Mouse (Mus musculus) kidney, adult 8-10 months (tissue): ENCODE results near the gene Hectd4.
"Not testable (repeated sequence)": the region's sequence is repeated elsewhere in the genome, so short reads cannot be mapped to it uniquely, and the experiment has no call there.

Experiments used
- DNase-seq, 2 experiments: peaks; one replicate each; pipeline ENCODE4 v3.0.0; 2022

The Hectd4 gene

DNA sequence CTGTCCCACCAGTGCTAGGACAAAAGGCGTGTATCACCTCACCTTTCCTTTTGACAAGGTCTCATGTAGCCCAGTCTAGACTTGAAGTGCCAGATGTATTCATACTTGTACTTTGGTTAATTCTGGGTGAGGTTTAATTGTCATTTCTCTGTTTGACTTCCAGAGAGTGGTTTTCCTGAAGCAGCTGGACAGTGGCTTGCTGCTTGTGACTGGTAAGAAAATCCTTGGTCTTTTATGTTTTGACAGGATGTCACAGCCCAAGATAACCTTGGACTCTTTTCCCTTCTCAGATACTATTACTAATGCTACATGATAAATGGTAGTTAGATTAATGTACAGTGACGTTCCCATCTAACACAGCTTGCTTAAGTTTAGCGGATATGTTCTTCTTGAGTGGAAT, 13.0 kb upstream of the Hectd4 start:
- DNase-seq, result no peak

DNA sequence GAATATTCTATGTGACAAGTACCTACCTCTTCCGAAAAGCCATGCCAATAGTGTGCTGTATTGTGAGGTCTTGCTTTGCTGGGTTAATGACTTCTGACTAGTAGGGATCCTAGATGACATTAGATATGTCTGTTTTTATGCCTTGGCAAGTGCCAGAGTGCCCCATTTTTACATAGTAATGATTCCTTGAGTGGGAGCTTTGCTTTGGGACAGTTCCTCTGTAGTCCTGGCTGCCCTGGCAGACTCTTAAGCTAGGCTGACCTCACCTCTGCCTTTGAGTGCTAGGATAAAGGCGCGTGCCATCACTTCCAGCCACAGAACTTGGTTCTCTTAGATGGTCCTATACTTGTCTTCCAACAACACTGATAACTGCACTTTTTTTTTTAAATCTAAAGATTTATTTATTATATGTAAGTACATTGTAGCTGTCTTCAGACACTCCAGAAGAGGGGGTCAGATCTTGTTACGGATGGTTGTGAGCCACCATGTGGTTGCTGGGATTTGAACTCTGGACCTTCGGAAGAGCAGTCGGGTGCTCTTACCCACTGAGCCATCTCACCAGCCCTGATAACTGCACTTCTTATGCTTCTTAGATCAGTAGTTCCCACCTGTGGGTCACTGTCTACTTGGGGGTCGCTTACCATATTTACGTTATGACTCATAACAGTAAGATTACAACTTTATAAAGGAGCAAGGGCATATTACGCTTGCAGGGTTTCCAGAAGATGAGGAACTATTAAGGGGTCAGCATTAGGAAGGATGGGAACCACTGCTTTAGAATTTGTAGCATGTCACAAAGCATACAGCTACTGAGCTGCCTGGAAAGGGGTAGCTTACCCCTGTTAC, 10.0 kb upstream of the Hectd4 start:
- DNase-seq, result no peak

- DNase-seq, result no peak
These were observed 9.5 kb upstream of the Hectd4 start for GRCm38 (mm10) chr5:121210601-121210924.

DNA sequence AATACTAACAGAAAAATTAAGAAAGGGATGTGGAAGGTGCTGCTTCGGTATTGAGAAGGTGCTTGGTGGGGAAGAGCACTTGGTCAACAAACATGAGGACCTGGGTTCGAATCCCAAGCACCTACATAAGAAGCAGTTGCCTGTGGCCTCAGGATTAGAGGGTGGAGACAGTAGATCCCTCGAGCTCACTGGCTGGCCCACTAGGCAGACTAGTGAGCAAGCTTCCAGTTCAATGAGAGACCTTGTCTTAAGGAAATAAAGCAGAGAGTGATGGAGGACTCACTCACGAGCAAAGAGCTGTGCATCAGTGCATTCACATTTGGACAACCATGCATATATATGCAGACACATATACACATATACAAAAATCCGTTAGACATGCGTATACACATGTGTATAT, 7.9 kb upstream of the Hectd4 start:
- no peak for DNase-seq

DNA sequence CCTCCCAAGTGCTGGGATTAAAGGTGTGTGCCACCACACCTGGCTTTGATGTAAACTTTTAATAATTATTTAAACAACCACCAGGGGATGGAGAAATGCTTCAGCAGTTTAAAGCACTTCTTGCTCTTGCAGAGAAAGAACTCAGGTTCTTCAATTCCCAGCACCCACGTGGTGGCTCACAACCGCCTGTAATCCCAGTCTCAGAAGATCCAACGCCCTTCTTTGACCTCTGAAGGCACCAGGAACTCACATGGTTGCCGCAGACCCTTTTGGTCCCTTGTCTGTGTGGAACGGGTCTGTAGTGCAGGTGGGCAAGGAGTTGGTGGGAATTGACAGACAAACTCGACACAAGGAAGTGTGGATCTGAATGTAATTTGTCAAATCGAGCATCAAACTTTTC, 5.3 kb upstream of the Hectd4 start:
- no peak for DNase-seq

DNA sequence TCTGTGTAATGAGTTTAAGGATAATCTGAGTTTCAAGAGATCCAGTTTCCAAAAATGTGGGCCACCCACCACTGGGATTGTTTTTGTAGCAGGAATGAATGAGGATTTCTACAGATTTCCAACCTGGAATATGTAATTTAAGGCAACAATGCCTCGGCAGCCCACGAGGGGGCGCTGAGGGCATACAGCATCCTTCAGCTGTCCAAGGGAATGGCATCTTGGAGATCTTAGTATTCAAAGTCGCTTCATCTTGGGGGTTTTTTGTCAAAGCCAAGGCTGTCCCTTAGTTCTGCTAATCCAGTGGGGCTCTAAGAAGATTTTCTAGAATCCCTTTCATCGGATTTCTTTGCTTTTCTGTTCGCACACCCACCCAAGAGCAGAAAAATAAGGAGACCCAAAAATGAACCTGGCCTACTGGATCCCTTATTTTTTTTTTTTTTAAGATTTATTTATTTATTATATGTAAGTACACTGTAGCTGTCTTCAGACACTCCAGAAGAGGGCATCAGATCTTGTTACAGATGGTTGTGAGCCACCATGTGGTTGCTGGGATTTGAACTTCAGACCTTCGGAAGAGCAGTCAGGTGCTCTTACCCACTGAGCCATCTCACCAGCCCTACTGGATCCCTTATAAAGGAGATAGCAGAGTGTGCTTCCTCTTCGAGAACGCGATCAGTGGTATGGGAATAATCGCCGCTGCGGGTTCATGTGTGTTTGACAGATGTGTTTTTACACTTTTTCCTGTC, 4.5 kb upstream of the Hectd4 start:
- DNase-seq, result peak in 1 of 2 experiments; percentile 74

DNA sequence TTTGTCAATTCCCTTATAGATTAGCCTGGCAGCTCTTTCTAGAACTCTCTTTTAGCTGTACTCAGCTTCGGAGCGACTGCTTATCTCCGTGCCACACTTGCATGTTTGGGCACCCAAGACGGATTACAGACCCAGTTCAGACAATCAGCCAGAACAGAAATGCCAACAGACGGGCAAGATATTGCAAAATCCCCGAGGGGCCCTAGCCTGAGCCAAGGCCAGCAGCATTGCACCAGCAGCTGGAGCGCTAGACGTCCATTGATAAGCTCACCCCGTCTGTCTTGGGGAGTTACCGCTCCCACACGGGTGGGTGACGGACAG, 3.9 kb upstream of the Hectd4 start:
- DNase-seq, result no peak

GRCm38 (mm10) chr5:121216584-121217312, 3.3 kb upstream of the Hectd4 start:
- not testable (repeated sequence) for DNase-seq

DNA sequence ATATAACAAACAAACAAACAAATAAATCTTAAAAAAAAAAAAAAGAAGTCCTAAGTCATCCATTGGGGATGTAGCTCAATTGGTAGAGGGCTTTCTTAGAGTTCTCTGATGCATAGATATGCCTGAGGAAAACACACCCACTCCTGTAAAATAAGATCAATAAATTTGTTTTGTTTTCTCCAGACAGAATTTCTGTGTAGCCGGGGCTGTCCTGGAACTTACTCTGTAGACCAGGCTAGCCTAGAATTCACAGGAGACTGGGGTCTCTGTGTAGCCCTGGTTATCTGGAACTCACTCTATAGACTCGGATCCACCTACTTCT, 2.7 kb upstream of the Hectd4 start:
- DNase-seq, result no peak

GRCm38 (mm10) chr5:121219190-121219589, 829 bp upstream of the Hectd4 start:
- DNase-seq, result no peak

DNA sequence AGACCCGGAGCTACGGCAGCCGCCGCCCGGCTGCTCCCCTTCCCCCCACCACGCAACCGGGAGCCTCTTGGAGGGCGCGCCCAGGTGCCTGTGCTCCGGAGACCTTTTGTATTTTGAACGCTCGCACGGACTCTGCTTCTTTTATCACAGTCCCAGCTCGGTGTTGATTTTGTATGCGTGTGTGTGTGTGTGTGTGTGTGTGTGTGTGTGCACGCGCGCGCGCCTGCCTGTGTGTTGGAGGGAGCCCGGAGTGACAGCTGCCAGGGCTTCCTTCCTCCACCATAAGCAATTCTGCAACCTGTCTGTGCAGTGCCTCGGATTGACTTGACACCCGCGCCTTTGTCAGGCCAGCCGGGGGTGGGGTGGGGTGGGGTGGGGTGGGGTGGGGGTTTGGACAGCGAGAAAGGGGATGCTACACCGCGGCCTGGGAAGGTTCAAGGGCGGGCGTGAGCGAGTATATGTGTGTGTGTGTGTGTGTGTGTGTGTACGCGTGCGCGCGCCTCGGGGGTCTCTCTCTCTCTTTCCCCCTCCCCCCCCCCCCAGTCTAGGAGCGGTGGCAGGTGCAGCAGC, 798 bp downstream of the Hectd4 start:
- DNase-seq, result no peak

DNA sequence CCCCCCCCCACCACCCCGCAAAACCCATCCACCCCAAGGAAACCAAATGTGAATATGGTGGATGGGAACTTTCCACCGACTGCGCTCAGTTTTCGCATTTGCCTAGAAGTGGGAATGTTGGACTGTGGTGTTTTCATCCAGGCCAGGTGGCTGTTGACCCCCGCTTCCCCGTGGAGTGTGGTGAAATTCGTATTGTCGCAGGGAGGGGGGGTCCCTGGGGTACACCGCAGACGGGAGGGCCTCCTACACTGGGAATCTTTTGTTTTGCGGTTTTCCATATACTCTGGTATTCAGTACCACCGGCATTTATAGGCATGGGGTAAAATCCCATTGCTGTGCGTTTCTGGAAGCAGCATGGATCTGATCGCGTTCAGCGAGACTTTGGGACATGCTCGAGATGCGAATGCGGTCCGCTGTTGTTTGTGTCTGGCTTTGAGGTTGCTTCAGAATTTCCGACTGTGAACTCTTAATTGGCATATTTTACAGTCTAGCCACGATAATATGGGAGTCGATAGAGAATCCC, 1.4 kb downstream of the Hectd4 start:
- DNase-seq, result no peak

GRCm38 (mm10) chr5:121224020-121224419, 4.0 kb downstream of the Hectd4 start:
- not testable (repeated sequence) for DNase-seq

DNA sequence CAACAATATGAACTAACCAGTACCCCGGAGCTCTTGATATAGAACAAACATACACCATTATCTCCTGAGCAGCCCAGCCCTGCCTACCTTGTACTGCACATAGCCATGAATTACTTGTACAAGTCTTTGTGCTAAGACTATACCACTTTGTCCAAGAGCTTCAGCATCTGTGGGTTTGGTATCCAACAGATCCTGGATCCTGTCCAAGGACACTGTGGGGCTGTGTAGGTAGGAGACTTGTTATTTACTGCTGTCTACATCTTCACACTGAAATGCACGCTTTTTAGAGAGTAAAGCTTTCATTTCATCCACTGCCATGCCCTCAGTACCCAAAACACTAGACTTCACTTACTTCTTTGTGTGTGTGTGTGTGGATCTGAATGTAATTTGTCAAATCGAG, 4.8 kb downstream of the Hectd4 start:
- no peak for DNase-seq

DNA sequence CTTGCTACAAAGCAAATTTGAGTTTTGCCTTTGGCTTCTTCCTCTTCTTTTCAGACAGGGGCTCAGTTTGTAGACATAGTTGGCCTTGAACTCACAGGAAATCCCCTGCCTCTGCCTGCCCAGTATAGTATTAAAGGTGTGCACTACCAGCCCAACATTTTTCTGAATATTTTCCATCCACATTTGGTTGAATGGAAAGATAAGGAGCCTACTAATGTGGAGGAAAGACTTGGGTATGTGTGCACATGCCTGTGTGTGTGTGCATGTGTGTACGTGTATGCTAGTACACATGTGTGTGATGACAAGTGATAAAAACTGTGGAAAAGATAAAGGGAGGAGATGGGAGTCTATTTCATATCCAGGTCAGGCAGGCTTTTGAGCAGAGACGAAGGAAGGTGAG, 5.8 kb downstream of the Hectd4 start:
- DNase-seq, result no peak

GRCm38 (mm10) chr5:121226406-121226805, 6.4 kb downstream of the Hectd4 start:
- DNase-seq, result no peak

- DNase-seq, result no peak
These were observed 6.8 kb downstream of the Hectd4 start for GRCm38 (mm10) chr5:121226845-121227244.

GRCm38 (mm10) chr5:121227330-121227729, 7.3 kb downstream of the Hectd4 start:
- not testable (repeated sequence) for DNase-seq

GRCm38 (mm10) chr5:121229182-121229581, 9.2 kb downstream of the Hectd4 start:
- DNase-seq, result no peak

- DNase-seq, result no peak
These were observed 10.8 kb downstream of the Hectd4 start for GRCm38 (mm10) chr5:121230811-121231210.

- no peak for DNase-seq
These were observed 12.8 kb downstream of the Hectd4 start for GRCm38 (mm10) chr5:121232789-121233188.

DNA sequence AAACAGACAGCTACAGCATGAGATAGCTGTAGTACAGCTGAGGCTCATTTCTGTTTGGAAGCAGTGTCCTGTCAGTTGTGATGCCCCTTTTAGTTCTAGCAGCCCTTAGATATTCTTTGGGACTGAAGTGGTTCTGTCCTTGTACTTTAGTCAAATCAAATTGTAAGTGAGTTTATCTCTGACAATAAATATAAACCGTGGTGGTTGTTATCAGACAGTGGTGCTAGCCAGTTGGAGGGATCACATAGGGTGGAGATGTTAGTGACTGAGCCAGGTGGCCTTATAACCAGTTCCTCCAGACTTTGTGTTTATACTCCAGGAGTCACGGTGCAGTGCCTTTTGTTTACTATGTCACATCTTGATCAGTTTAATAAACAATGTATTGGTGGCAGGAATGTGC, 13.7 kb downstream of the Hectd4 start:
- DNase-seq, result no peak

- no peak for DNase-seq
These were observed 16.2 kb downstream of the Hectd4 start for GRCm38 (mm10) chr5:121236171-121236570.
